Mouse (Mus musculus) cerebellum, adult 9-10 months (tissue): ENCODE data around the gene Ccdc158.

Source experiments
- DNase-seq: peaks from one replicate; pipeline ENCODE4 v3.0.0; 2022

The Ccdc158 gene

GRCm38 (mm10) chr5:92684715-92685460 is 9.8 kb upstream of the Ccdc158 start:
- DNase-seq, result no peak

GRCm38 (mm10) chr5:92683871-92684475 is 8.9 kb upstream of the Ccdc158 start:
- DNase-seq, result no peak

GRCm38 (mm10) chr5:92683351-92683807 is 8.3 kb upstream of the Ccdc158 start, which contains the start of gene Shroom3:
TSS of gene Shroom3 (plus strand) at chr5:92683435.
- DNase-seq, result no peak

GRCm38 (mm10) chr5:92682621-92683348 is 7.7 kb upstream of the Ccdc158 start:
- no peak for DNase-seq

GRCm38 (mm10) chr5:92681861-92682260 is 6.8 kb upstream of the Ccdc158 start:
- DNase-seq, result no peak

GRCm38 (mm10) chr5:92679441-92679840 is 4.4 kb upstream of the Ccdc158 start:
- DNase-seq, result peak; percentile 39

- DNase-seq, result no peak
Measured at GRCm38 (mm10) chr5:92675574-92675920, 476 bp upstream of the Ccdc158 start.

- no peak for DNase-seq
Measured at GRCm38 (mm10) chr5:92666860-92667259, 8.2 kb downstream of the Ccdc158 start.

- no peak for DNase-seq
Measured at GRCm38 (mm10) chr5:92664321-92664720, 10.8 kb downstream of the Ccdc158 start.

GRCm38 (mm10) chr5:92656256-92656655 is 18.8 kb downstream of the Ccdc158 start:
- peak; percentile 50 for DNase-seq

GRCm38 (mm10) chr5:92640861-92641260 is 34.2 kb downstream of the Ccdc158 start:
- no peak for DNase-seq

GRCm38 (mm10) chr5:92635891-92636290 is 39.2 kb downstream of the Ccdc158 start:
- DNase-seq, result no peak

GRCm38 (mm10) chr5:92634916-92635315 is 40.2 kb downstream of the Ccdc158 start:
- DNase-seq, result no peak

GRCm38 (mm10) chr5:92633526-92633925 is 41.5 kb downstream of the Ccdc158 start:
- DNase-seq, result no peak

GRCm38 (mm10) chr5:92627896-92628295 is 47.2 kb downstream of the Ccdc158 start:
- no peak for DNase-seq

GRCm38 (mm10) chr5:92621883-92622282 is 53.2 kb downstream of the Ccdc158 start:
- no peak for DNase-seq

GRCm38 (mm10) chr5:92612756-92613155 is 62.3 kb downstream of the Ccdc158 start:
- DNase-seq, result no peak

- no peak for DNase-seq
Measured at GRCm38 (mm10) chr5:92607492-92608229, 67.4 kb downstream of the Ccdc158 start.

- DNase-seq, result no peak
Measured at GRCm38 (mm10) chr5:92604452-92605247, 70.4 kb downstream of the Ccdc158 start.

GRCm38 (mm10) chr5:92602691-92603690 is 72.1 kb downstream of the Ccdc158 start, which contains the start of gene Stbd1:
TSS of gene Stbd1 (plus strand) at chr5:92603041.
- DNase-seq, result no peak

- DNase-seq, result no peak
Measured at GRCm38 (mm10) chr5:92599030-92599429, 76.0 kb downstream of the Ccdc158 start.
